Mouse (Mus musculus): ENCODE results near the gene Tmem181a. TPM values are rescaled to one million over a fixed set of nuclear protein-coding genes. Genes with fewer than 3 reads are reported as not detected.
"Not testable (repeated sequence)": the region's sequence is repeated elsewhere in the genome, so short reads cannot be mapped to it uniquely, and the experiment has no call there.

The Tmem181a gene
- polyA plus RNA-seq, 1 experiment from 2014 or later = 52.4 TPM

DNA sequence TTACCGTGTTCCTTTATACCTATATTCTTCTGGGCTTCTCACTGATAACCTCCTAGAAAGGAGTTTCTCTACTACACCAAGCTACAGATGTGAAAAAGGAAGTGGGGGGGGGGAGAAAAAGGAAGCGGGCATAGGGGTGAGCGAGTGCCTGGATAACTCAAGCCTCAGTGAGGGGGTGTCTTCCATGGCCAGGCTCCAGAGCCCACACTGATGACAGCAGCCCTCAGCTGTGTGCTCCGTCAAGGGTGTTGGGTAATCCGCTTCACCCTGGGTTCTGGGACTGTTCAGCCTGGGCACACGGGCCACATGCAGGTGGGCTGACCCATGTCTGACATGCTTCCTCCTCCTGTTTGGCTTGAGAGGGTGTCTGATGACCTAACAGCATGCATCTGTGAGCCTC is 15.3 kb downstream of the Tmem181a start:
- H3K9me3 ChIP-seq (ENCODE audit: control insufficient read depth, low read length); H3K9ac ChIP-seq (replicated peaks; ENCODE audit: low read depth, low read length); ATAC-seq; H3K4me1 ChIP-seq (replicated peaks; ENCODE audit: control insufficient read depth, insufficient read depth, low read length); H3K4me3 ChIP-seq (replicated peaks; ENCODE audit: low read length); H3K27ac ChIP-seq (ENCODE audit: low read length); H3K36me3 ChIP-seq (ENCODE audit: control insufficient read depth, insufficient read depth); H3K27me3 ChIP-seq (replicated peaks; ENCODE audit: control insufficient read depth, insufficient read depth, low read length); H3K4me2 ChIP-seq (ENCODE audit: low read length): not testable (repeated sequence)
- 87% methylated on average over 6 of the region's 6 CpGs for WGBS

DNA sequence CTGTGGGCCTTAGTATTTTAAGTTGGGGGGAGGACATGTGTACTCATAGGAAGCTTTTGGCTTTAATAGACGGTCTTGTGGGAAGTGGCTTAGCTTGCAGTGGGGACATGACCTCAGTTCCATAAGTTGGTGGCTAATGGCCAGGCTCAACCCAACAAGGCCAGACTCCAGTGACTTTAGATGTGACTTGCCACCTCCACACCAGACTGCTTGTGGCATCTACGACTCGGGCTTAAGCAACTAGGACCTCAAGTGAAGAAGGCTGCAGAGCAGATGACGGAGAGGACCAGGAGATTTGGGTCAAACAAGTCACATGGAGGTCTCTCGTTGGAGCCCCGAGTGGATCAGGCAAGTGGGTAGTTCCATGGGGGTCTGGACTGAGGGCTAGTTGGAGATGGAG is 18.0 kb downstream of the Tmem181a start:
- H3K27ac ChIP-seq (ENCODE audit: low read length); ATAC-seq; H3K27me3 ChIP-seq (replicated peaks; ENCODE audit: control insufficient read depth, insufficient read depth, low read length); H3K36me3 ChIP-seq (ENCODE audit: control insufficient read depth, insufficient read depth); H3K4me3 ChIP-seq (replicated peaks; ENCODE audit: low read length); H3K9ac ChIP-seq (replicated peaks; ENCODE audit: low read depth, low read length); H3K4me2 ChIP-seq (ENCODE audit: low read length); H3K4me1 ChIP-seq (replicated peaks; ENCODE audit: control insufficient read depth, insufficient read depth, low read length); H3K9me3 ChIP-seq (ENCODE audit: control insufficient read depth, low read length): not testable (repeated sequence)
- WGBS = 96% methylated on average over 4 of the region's 6 CpGs

DNA sequence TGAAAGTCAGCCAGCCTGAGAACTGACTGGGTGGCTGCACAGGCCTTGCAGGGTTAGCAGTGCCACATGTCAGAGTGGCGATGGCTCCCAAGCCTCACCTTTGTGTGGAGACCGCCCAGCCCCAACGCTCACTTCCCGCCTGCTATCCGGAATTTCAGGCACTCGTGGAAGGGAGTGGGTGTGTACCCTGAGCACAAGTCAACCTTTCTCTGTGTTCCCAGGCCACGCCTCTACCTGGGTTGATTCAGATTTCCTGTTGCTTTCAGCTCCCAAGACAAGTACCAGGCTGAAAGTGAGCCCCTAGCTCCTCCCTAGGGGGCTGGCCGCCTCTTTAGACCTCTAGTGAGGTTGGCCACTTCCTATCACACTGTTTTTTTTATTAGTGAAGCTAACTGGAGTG is 22.5 kb downstream of the Tmem181a start:
- H3K4me1 ChIP-seq (replicated peaks; ENCODE audit: control insufficient read depth, insufficient read depth, low read length); H3K27me3 ChIP-seq (replicated peaks; ENCODE audit: control insufficient read depth, insufficient read depth, low read length); H3K9me3 ChIP-seq (ENCODE audit: control insufficient read depth, low read length); H3K36me3 ChIP-seq (ENCODE audit: control insufficient read depth, insufficient read depth); H3K4me3 ChIP-seq (replicated peaks; ENCODE audit: low read length); H3K9ac ChIP-seq (replicated peaks; ENCODE audit: low read depth, low read length); H3K4me2 ChIP-seq (ENCODE audit: low read length); ATAC-seq; H3K27ac ChIP-seq (ENCODE audit: low read length): not testable (repeated sequence)
- WGBS = 77% methylated on average over 8 of the region's 8 CpGs

DNA sequence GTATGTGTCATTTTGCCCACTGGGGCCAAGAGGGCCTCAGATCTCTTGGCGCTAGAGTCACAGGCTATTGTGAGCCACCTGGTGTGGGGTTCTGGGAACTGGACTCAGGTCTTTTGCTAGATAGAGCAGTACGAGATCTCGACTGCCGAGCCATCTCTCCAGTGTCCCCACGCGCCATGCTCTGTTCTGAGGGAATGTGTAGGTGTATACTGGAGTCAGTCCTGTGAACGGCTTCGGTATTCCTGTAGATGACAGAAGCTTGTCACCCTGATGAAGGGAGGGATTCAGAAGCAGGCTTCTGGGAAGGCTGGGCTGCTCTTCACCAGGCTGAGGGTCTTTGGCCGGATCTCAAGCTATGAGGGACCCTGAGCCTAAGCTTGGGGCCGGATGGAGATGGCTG is 23.1 kb downstream of the Tmem181a start:
- H3K4me2 ChIP-seq (ENCODE audit: low read length); H3K27me3 ChIP-seq (replicated peaks; ENCODE audit: control insufficient read depth, insufficient read depth, low read length); H3K27ac ChIP-seq (ENCODE audit: low read length); H3K9ac ChIP-seq (replicated peaks; ENCODE audit: low read depth, low read length); ATAC-seq; H3K4me1 ChIP-seq (replicated peaks; ENCODE audit: control insufficient read depth, insufficient read depth, low read length); H3K9me3 ChIP-seq (ENCODE audit: control insufficient read depth, low read length); H3K4me3 ChIP-seq (replicated peaks; ENCODE audit: low read length); H3K36me3 ChIP-seq (ENCODE audit: control insufficient read depth, insufficient read depth): not testable (repeated sequence)
- 93% methylated on average over 8 of the region's 10 CpGs for WGBS

DNA sequence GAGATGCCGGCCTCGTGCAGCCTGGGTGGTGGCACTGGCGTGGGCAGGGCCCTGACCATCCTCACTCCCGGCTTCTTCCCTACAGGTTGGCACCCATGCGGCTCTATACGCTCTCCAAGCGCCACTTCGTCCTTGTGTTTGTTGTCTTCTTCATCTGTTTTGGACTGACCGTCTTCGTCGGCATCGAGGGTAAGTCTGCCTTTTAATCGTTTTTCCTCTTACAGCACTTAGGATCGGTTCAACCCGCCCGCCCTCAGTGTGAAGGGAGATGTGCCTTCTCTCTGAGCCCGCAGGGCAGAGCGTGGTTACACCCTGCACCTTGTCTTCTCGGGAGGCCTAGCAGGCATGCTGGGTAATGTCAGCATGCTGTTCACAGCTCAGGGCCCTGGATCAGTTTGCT is 23.9 kb downstream of the Tmem181a start:
- H3K4me2 ChIP-seq (ENCODE audit: low read length); H3K4me3 ChIP-seq (replicated peaks; ENCODE audit: low read length); ATAC-seq; H3K27me3 ChIP-seq (replicated peaks; ENCODE audit: control insufficient read depth, insufficient read depth, low read length); H3K36me3 ChIP-seq (ENCODE audit: control insufficient read depth, insufficient read depth); H3K27ac ChIP-seq (ENCODE audit: low read length); H3K9ac ChIP-seq (replicated peaks; ENCODE audit: low read depth, low read length); H3K4me1 ChIP-seq (replicated peaks; ENCODE audit: control insufficient read depth, insufficient read depth, low read length); H3K9me3 ChIP-seq (ENCODE audit: control insufficient read depth, low read length): not testable (repeated sequence)
- WGBS = 92% methylated on average over 15 of the region's 19 CpGs

DNA sequence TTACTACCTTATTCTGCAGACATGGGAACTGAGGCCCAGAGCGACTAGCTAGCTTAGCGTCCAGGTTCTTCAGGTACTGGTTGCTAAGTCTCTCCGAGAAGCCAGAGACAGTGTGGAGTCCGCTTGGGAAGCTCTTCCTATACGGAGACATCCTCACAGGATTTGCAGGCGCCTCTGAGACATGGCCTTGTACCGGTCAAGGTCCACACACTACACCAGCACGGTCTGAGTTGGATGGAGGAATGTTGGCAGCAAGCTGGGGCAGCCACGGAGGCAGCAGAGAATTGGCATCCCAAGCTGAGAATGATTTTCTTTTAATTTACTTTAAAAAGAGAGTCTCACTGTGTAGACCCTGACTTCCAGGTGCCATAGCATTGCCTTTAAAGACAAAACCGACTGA is 26.5 kb downstream of the Tmem181a start:
- not testable (repeated sequence) for H3K27me3 ChIP-seq (replicated peaks; ENCODE audit: control insufficient read depth, insufficient read depth, low read length); H3K9ac ChIP-seq (replicated peaks; ENCODE audit: low read depth, low read length); ATAC-seq; H3K27ac ChIP-seq (ENCODE audit: low read length); H3K36me3 ChIP-seq (ENCODE audit: control insufficient read depth, insufficient read depth); H3K4me2 ChIP-seq (ENCODE audit: low read length); H3K4me1 ChIP-seq (replicated peaks; ENCODE audit: control insufficient read depth, insufficient read depth, low read length); H3K4me3 ChIP-seq (replicated peaks; ENCODE audit: low read length); H3K9me3 ChIP-seq (ENCODE audit: control insufficient read depth, low read length)
- WGBS = 96% methylated on average over 7 of the region's 10 CpGs

DNA sequence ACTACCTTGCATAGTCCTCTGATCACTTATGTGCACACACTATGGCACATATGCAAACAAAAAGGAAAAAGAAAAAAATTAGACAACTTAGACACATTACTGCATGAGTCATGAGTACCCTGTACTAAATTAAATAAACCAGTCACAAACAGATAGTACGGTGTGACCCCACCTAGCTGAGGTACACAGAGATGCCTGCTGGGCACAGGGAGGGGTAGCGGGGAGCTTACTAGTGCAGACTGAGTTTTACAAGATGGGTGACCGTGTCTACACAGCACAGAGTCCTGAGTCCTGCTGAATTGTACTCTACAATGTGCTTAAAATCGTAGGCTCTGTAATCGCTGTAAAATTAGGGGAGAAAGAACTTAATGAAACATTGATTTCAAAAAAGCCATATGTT is 29.5 kb downstream of the Tmem181a start:
- ATAC-seq = not testable (repeated sequence)

DNA sequence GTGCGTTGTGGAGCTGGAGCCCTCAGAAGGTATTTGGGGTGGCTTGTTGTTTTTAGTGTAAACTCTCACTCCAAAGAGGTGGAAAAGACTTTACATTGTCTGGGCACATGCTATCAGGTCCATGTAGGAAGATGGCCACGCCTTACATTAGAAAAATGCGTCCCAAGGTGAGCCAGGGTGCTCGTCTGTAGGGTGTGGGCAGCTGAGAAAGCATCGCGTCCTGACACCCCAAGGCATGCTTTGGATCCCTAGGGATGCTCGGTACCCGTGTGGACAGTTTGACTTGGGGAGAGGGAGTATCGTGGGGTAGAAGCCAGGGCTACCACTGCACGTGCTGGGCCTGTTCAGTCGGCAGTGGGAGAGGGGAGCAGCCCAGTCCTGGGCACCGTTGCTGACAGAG is 32.4 kb downstream of the Tmem181a start:
- H3K27me3 ChIP-seq (replicated peaks; ENCODE audit: control insufficient read depth, insufficient read depth, low read length); H3K4me1 ChIP-seq (replicated peaks; ENCODE audit: control insufficient read depth, insufficient read depth, low read length); H3K4me2 ChIP-seq (ENCODE audit: low read length); H3K36me3 ChIP-seq (ENCODE audit: control insufficient read depth, insufficient read depth); ATAC-seq; H3K4me3 ChIP-seq (replicated peaks; ENCODE audit: low read length); H3K9me3 ChIP-seq (ENCODE audit: control insufficient read depth, low read length); H3K27ac ChIP-seq (ENCODE audit: low read length); H3K9ac ChIP-seq (replicated peaks; ENCODE audit: low read depth, low read length): not testable (repeated sequence)
- 95% methylated on average over 9 of the region's 12 CpGs for WGBS

More for the DNA sequence above, 29.5 kb downstream of the Tmem181a start:
- H3K36me3 ChIP-seq (ENCODE audit: control insufficient read depth, insufficient read depth); H3K27ac ChIP-seq (ENCODE audit: low read length); H3K4me3 ChIP-seq (replicated peaks; ENCODE audit: low read length); H3K4me1 ChIP-seq (replicated peaks; ENCODE audit: control insufficient read depth, insufficient read depth, low read length); H3K9ac ChIP-seq (replicated peaks; ENCODE audit: low read depth, low read length); H3K4me2 ChIP-seq (ENCODE audit: low read length); H3K9me3 ChIP-seq (ENCODE audit: control insufficient read depth, low read length); H3K27me3 ChIP-seq (replicated peaks; ENCODE audit: control insufficient read depth, insufficient read depth, low read length): not testable (repeated sequence)
- WGBS = 93% methylated on average over 5 of the region's 5 CpGs

DNA sequence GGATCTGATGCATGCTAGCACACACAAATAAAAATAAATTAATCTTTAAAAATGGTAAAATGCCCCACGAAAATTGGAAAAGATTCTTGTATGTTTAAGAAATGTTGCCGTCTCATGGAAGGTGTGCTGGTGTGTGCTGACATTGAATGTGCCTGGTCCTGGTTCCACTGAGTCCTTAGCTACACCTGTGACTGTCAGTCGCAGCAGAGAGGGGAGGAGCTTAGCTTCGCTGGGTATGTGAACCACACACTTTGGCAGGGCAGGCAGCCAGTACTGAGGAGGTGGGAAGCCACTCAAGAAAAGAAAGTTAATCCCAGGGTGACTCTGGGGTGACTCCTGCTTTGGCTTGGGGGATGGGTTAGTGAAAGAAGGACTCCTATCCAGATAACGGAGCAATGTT is 37.2 kb downstream of the Tmem181a start:
- not testable (repeated sequence) for ATAC-seq; H3K27ac ChIP-seq (ENCODE audit: low read length); H3K4me3 ChIP-seq (replicated peaks; ENCODE audit: low read length); H3K4me1 ChIP-seq (replicated peaks; ENCODE audit: control insufficient read depth, insufficient read depth, low read length); H3K4me2 ChIP-seq (ENCODE audit: low read length); H3K27me3 ChIP-seq (replicated peaks; ENCODE audit: control insufficient read depth, insufficient read depth, low read length); H3K9ac ChIP-seq (replicated peaks; ENCODE audit: low read depth, low read length); H3K36me3 ChIP-seq (ENCODE audit: control insufficient read depth, insufficient read depth); H3K9me3 ChIP-seq (ENCODE audit: control insufficient read depth, low read length)
- WGBS = no CpG with 5 or more reads among the region's 5 CpGs

DNA sequence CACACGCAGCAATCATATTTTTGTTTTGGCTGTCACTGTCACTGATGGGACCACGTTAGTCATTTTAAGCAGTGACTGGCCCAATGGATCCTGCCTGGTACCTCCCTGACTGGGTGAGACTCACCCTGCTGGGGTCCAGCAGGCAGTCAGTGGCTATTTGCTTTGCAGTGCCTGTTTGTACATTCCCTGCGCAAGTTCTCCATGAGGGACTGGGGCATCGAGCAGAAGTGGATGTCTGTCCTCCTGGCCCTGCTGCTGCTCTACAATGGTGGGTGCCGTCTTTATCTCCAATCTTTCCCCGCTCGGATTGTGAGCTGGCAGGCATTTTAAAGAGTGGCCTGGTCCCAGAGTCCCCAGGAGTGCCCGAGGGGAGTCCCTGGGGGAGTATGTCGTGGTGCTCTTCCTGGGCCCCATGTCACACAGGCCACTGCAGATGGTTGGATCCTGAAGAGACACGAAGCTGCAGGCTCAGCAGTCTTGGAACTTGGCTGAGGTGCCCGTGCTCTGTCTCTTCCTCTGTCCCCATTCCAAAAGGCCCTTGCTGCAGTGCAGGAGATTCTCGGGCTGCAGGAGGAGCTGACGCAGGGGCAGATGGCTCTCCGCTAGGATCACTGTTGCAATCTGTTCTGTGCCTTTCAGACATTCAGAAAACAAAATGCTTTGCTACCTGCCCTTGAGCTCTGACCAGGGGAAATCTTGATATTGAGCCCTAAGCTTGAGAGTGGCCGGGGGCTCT is 40.6 kb downstream of the Tmem181a start:
- not testable (repeated sequence) for H3K4me2 ChIP-seq (ENCODE audit: low read length); H3K4me3 ChIP-seq (replicated peaks; ENCODE audit: low read length); H3K9me3 ChIP-seq (ENCODE audit: control insufficient read depth, low read length); ATAC-seq; H3K4me1 ChIP-seq (replicated peaks; ENCODE audit: control insufficient read depth, insufficient read depth, low read length); H3K9ac ChIP-seq (replicated peaks; ENCODE audit: low read depth, low read length); H3K27me3 ChIP-seq (replicated peaks; ENCODE audit: control insufficient read depth, insufficient read depth, low read length); H3K27ac ChIP-seq (ENCODE audit: low read length); H3K36me3 ChIP-seq (ENCODE audit: control insufficient read depth, insufficient read depth)
- 93% methylated on average over 9 of the region's 15 CpGs for WGBS
